Mouse (Mus musculus): Measurements from ENCODE around the gene Dgkd. TPM values are rescaled to one million over a fixed set of nuclear protein-coding genes. Genes with fewer than 3 reads are reported as not detected.

The Dgkd gene
- polyA plus RNA-seq, 2 experiments, result 26.7 to 35.5 TPM

DNA sequence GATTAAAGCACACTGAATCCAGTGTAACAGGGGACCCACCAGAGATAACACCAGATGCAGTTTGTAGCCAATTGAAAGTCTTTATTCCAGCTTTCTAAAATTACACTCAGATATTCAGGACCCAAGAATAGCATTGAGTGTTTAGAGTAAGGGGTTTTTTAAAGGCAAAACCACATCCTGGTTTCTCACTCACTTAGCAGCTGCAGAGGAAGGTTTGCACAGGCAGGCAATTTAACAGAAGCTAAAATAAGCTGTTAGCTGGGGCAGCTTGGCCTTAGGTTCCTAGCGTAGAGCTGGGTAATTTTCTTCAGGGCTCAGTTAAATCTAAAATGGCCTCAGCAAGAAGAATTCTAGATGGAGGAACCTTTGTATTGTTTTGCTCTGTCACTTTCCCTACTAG, 13.6 kb downstream of the Dgkd start:
- Histone ChIP-seq H3K27ac (replicated peaks; ENCODE audit: low read depth, low read length) (no peak overlapping the region), H3K27me3 (ENCODE audit: control insufficient read depth, insufficient read depth, low read length) (no peaks in the 10 kb centered on the region), H3K4me1 (ENCODE audit: control insufficient read depth, insufficient read depth, low read length) (0 out of 2 replicates have a peak, but pooled peaks cover 2% of the 10 kb centered on the region), H3K36me3 (ENCODE audit: control insufficient read depth, insufficient read depth, low read length) (no peaks in the 10 kb centered on the region), H3K4me3 (replicated peaks; ENCODE audit: low read length) (no peak overlapping the region), H3K9me3 (ENCODE audit: control insufficient read depth, low read length) (no peaks in the 10 kb centered on the region), H3K9ac (ENCODE audit: low read depth, low read length, severe bottlenecking) (no peak overlapping the region), H3K4me2 (replicated peaks; ENCODE audit: low read depth, low read length, severe bottlenecking) (no peak overlapping the region)
- WGBS, result 77% methylated on average over 1 of the region's 1 CpGs
- no peak for TF ChIP-seq POLR2A (IDR thresholded peaks at IDR 0.05; ENCODE audit: borderline replicate concordance, extremely low read depth, insufficient read depth, insufficient read length)
- ATAC-seq (ENCODE audit: low FRiP score, low read depth), result no peak
- DNase-seq (ENCODE audit: low spot score), result no peak

DNA sequence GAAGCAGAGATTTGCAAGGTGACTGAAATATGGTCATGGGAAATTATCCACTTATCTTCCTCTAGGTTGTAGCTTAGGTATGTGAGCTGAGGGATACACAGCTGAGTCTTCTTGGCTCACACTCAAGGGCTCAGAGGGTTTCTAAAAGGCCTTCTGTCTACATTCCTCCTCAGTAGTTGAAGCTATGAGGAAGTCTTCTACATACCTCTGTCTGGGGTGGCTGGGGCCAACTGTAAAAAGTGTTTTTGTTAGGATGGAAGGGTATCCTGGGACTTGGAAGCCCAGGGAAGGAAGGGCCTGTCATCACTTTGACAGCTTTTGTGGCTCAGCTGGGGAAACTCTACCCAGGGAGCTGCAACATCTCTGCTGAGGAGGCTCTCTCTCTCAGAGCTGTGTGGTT, 18.5 kb downstream of the Dgkd start:
- Histone ChIP-seq H3K4me2 (replicated peaks; ENCODE audit: low read depth, low read length, severe bottlenecking) (no peak overlapping the region), H3K4me1 (ENCODE audit: control insufficient read depth, insufficient read depth, low read length) (peaks cover 2% of the 10 kb centered on the region; the same call in 1 of the 2 replicates), H3K27me3 (ENCODE audit: control insufficient read depth, insufficient read depth, low read length) (no peaks in the 10 kb centered on the region), H3K27ac (replicated peaks; ENCODE audit: low read depth, low read length) (no peak overlapping the region), H3K4me3 (replicated peaks; ENCODE audit: low read length) (no peak overlapping the region), H3K9me3 (ENCODE audit: control insufficient read depth, low read length) (no peaks in the 10 kb centered on the region), H3K36me3 (ENCODE audit: control insufficient read depth, insufficient read depth, low read length) (no peaks in the 10 kb centered on the region), H3K9ac (ENCODE audit: low read depth, low read length, severe bottlenecking) (no peak overlapping the region)
- peak; percentile 50 for DNase-seq (ENCODE audit: low spot score)
- no peak for TF ChIP-seq POLR2A (IDR thresholded peaks at IDR 0.05; ENCODE audit: borderline replicate concordance, extremely low read depth, insufficient read depth, insufficient read length)
- no peak for ATAC-seq (ENCODE audit: low FRiP score, low read depth)

DNA sequence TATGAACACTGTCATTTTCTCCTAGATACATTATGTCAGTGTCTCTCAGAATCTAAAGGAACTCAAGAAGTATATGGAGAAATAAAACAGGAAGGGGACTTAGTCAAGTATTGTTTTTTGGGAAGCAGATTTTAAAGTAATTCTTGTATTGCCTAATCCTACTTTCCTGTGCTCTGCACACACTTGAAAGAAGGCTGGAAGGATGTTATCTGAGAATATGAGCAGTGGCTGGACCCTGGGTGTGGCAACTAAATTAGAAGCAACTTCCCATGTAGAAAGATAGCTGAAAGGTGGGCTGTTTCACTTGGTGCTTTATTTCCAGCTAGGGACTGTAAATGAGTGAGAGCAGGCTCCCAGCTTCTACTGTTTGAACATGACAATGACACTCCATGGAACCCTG, 20.0 kb downstream of the Dgkd start:
- Histone ChIP-seq H3K27me3 (ENCODE audit: control insufficient read depth, insufficient read depth, low read length) (no peaks in the 10 kb centered on the region), H3K4me1 (ENCODE audit: control insufficient read depth, insufficient read depth, low read length) (peaks cover 10% of the 10 kb centered on the region), H3K4me2 (replicated peaks; ENCODE audit: low read depth, low read length, severe bottlenecking) (no peak overlapping the region), H3K4me3 (replicated peaks; ENCODE audit: low read length) (no peak overlapping the region), H3K9ac (ENCODE audit: low read depth, low read length, severe bottlenecking) (no peak overlapping the region), H3K9me3 (ENCODE audit: control insufficient read depth, low read length) (no peaks in the 10 kb centered on the region), H3K27ac (replicated peaks; ENCODE audit: low read depth, low read length) (no peak overlapping the region), H3K36me3 (ENCODE audit: control insufficient read depth, insufficient read depth, low read length) (no peaks in the 10 kb centered on the region)
- ATAC-seq (ENCODE audit: low FRiP score, low read depth) (no peak), DNase-seq (ENCODE audit: low spot score) (no peak)
- TF ChIP-seq POLR2A (IDR thresholded peaks at IDR 0.05; ENCODE audit: borderline replicate concordance, extremely low read depth, insufficient read depth, insufficient read length), result no peak

DNA sequence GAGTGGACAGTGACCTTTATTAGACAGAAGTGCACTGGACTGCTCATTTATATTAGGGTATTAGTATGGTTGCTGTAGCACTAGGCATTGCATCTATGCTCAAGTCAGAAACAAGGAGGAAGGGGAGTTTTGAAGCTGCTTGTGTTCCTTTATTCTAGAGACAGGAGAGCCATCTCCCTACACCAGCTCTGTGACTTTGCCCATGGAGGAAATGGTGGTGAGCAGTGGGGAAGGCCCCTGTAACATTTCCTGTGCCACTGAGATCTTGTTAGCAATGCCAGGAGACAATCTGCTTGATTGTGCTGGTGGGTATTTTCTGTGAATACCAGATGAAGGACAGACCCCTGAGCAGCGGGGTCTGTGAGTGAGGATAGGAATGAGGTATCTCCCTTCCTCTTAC, 23.0 kb downstream of the Dgkd start:
- no peak for TF ChIP-seq POLR2A (IDR thresholded peaks at IDR 0.05; ENCODE audit: borderline replicate concordance, extremely low read depth, insufficient read depth, insufficient read length)
- H3K4me1 ChIP-seq (ENCODE audit: control insufficient read depth, insufficient read depth, low read length), result peaks cover 30% of the 10 kb centered on the region
- H3K4me2 ChIP-seq (replicated peaks; ENCODE audit: low read depth, low read length, severe bottlenecking), result no peak overlapping the region
- H3K9ac ChIP-seq (ENCODE audit: low read depth, low read length, severe bottlenecking), result no peak overlapping the region
- DNase-seq (ENCODE audit: low spot score) (no peak), ATAC-seq (ENCODE audit: low FRiP score, low read depth) (no peak)
- H3K27me3 ChIP-seq (ENCODE audit: control insufficient read depth, insufficient read depth, low read length), result no peaks in the 10 kb centered on the region
- no peak overlapping the region for H3K4me3 ChIP-seq (replicated peaks; ENCODE audit: low read length)
- no peak overlapping the region for H3K27ac ChIP-seq (replicated peaks; ENCODE audit: low read depth, low read length)
- WGBS, result 90% methylated on average over 1 of the region's 1 CpGs
- H3K9me3 ChIP-seq (ENCODE audit: control insufficient read depth, low read length), result no peaks in the 10 kb centered on the region
- peaks cover 4% of the 10 kb centered on the region; the same call in 1 of the 2 replicates for H3K36me3 ChIP-seq (ENCODE audit: control insufficient read depth, insufficient read depth, low read length)

DNA sequence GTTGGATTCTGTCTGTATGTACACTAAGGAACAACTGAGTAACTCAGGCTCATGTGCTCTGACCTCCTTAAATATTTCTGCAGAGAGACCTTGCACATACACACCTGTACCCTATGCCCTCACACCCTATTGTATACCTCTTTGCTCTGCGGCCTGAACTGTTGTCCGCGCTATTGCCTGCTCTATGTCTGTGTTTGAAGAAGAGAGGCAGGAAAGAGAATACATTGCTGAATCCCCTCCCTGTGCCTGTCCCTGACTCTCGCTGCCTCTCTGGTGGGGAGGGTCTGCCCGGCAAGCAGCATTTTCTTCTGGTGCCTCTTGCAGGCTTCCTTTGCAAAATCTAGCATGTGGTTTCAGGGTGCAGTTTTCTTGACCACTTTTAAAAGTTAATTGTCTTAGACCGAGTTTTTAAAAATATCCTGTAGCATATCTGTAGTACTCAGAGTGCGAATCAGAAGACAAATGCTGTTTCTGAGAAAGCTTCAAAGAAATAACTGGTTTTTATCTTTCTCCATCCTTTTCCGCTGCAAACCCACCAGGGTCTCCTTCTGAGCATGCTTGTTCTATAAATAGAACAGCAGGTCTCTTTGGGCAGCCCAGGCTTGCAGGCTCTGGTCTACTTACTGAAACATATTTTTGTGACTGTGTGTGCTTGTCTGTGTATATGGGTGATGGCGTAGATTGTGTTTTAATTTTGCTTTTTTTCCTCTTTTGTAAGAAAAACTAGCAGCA, 24.6 kb downstream of the Dgkd start:
- TF ChIP-seq POLR2A (IDR thresholded peaks at IDR 0.05; ENCODE audit: borderline replicate concordance, extremely low read depth, insufficient read depth, insufficient read length), result no peak
- Histone ChIP-seq H3K4me1 (ENCODE audit: control insufficient read depth, insufficient read depth, low read length) (peaks cover 30% of the 10 kb centered on the region), H3K9me3 (ENCODE audit: control insufficient read depth, low read length) (no peaks in the 10 kb centered on the region), H3K27me3 (ENCODE audit: control insufficient read depth, insufficient read depth, low read length) (no peaks in the 10 kb centered on the region), H3K4me2 (replicated peaks; ENCODE audit: low read depth, low read length, severe bottlenecking) (no peak overlapping the region), H3K27ac (replicated peaks; ENCODE audit: low read depth, low read length) (no peak overlapping the region), H3K4me3 (replicated peaks; ENCODE audit: low read length) (no peak overlapping the region), H3K36me3 (ENCODE audit: control insufficient read depth, insufficient read depth, low read length) (peaks cover 16% of the 10 kb centered on the region; the same call in 1 of the 2 replicates), H3K9ac (ENCODE audit: low read depth, low read length, severe bottlenecking) (no peak overlapping the region)
- no peak for DNase-seq (ENCODE audit: low spot score)
- whole genome bisulfite sequencing, result 72% methylated on average over 9 of the region's 9 CpGs
- no peak for ATAC-seq (ENCODE audit: low FRiP score, low read depth)
